11 mouse cellular contexts compared by ENCODE assay signal in the genomic region with DNA sequence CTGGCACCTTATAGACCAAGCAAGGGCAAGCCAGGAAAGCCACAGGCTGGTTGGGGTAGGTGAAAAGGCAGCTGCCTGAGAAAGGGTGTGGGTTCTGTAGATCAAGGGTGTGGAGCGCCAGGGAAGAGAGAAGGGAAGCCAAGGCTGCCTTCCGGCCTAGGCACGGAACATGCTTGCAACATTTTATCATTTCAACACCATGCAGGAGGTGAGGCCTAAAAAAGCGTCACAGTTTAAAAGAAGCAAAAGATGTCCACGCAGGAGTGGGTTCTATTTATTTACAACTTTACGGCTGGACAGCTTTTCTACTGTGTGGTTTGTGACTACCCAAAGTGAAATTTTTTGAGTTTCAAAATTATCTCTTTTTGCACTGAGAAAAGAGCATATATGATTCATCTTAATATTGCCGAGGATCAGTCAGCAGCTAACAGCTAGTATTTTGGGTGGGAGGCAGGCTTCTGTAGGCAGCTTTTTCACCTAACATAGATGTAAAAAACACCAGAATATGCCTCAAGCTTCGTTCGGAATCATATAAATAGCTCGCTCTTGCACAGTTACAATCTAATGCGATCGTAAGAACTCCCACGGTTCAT.
DNase-seq lines count a peak whose midpoint lies in the region; ATAC-seq and TF ChIP-seq lines count a peak whose summit lies in the region.
"Had no signal": no experiment of that assay in that cellular context is flagged by ENCODE, and none has a peak within 500 bp of the region (broad histone marks: within the 10 kb centered on the region; RNA-seq: fewer than 3 reads in every experiment).

No protein-coding gene starts in this region.

- TF ChIP-seq CTCF in forebrain, postnatal 0 days (IDR thresholded peaks at IDR 0.05; ENCODE audit: low read depth) = no peak

- no peaks in the 10 kb centered on the region for H3K4me1 ChIP-seq in forebrain, postnatal 0 days (ENCODE audit: insufficient read depth)
- no peaks in the 10 kb centered on the region for H3K4me1 ChIP-seq in forebrain, embryonic 14.5 days (ENCODE audit: control insufficient read depth, insufficient read depth, low read length)
- H3K4me1 ChIP-seq in kidney, embryonic 16.5 days (ENCODE audit: insufficient read depth, low read length) = 0 out of 2 replicates have a peak, but pooled peaks cover 5% of the 10 kb centered on the region

- WGBS in forebrain, postnatal 0 days = 79% methylated on average over 13 of the region's 13 CpGs
- WGBS in forebrain, embryonic 14.5 days = 87% methylated on average over 13 of the region's 13 CpGs
- WGBS in kidney, embryonic 16.5 days = 82% methylated on average over 13 of the region's 13 CpGs

- no peaks in the 10 kb centered on the region for H3K36me3 ChIP-seq in forebrain, postnatal 0 days (ENCODE audit: insufficient read depth)
- no peaks in the 10 kb centered on the region for H3K36me3 ChIP-seq in forebrain, embryonic 14.5 days (ENCODE audit: control insufficient read depth, insufficient read depth, low read length)
- no peaks in the 10 kb centered on the region for H3K36me3 ChIP-seq in kidney, embryonic 16.5 days (ENCODE audit: insufficient read depth, low read length)

- H3K4me3 ChIP-seq in forebrain, postnatal 0 days (ENCODE audit: low read depth, low read length) = no peak overlapping the region
- no peak overlapping the region for H3K4me3 ChIP-seq in forebrain, embryonic 14.5 days (ENCODE audit: low read depth, low read length)
- H3K4me3 ChIP-seq in kidney, embryonic 16.5 days (ENCODE audit: low read length) = no peak overlapping the region
- H3K4me3 ChIP-seq: megakaryocyte, embryonic 14.5 days had no signal

- no peaks in the 10 kb centered on the region for H3K27me3 ChIP-seq in forebrain, postnatal 0 days (ENCODE audit: insufficient read depth, low read length)
- no peaks in the 10 kb centered on the region for H3K27me3 ChIP-seq in forebrain, embryonic 14.5 days (replicated peaks; ENCODE audit: control insufficient read depth, insufficient read depth, low read length)
- H3K27me3 ChIP-seq in kidney, embryonic 16.5 days (ENCODE audit: insufficient read depth, low read length) = no peaks in the 10 kb centered on the region
- H3K27me3 ChIP-seq: megakaryocyte, embryonic 14.5 days had no signal

- no peak overlapping the region for H3K4me2 ChIP-seq in forebrain, postnatal 0 days (ENCODE audit: low read depth)
- no peak overlapping the region for H3K4me2 ChIP-seq in forebrain, embryonic 14.5 days (ENCODE audit: low read length)
- H3K4me2 ChIP-seq in kidney, embryonic 16.5 days (replicated peaks; ENCODE audit: low read depth, low read length) = no peak overlapping the region

- H3K9ac ChIP-seq in forebrain, postnatal 0 days = no peak overlapping the region
- no peak overlapping the region for H3K9ac ChIP-seq in forebrain, embryonic 14.5 days (ENCODE audit: low read length)
- no peak overlapping the region for H3K9ac ChIP-seq in kidney, embryonic 16.5 days (replicated peaks; ENCODE audit: low read length)

- H3K27ac ChIP-seq in forebrain, postnatal 0 days (ENCODE audit: low read depth, low read length) = no peak overlapping the region
- H3K27ac ChIP-seq in forebrain, embryonic 14.5 days (ENCODE audit: low read depth, low read length) = no peak overlapping the region
- no peak overlapping the region for H3K27ac ChIP-seq in kidney, embryonic 16.5 days (ENCODE audit: low read length)

- DNase-seq in forebrain, postnatal 0 days = peak; percentile 18
- no peak for DNase-seq in forebrain, embryonic 14.5 days (ENCODE audit: low spot score)
- DNase-seq in right cerebral cortex, adult 2 months (ENCODE audit: low spot score in 2 of 2) = peak; percentile 43 to 55
- DNase-seq in right cerebral cortex, postnatal 4 days = no peak
- peak; percentile 23 to 62 for DNase-seq in left cerebral cortex, postnatal 36 days (ENCODE audit: low spot score in 2 of 2)
- peak; percentile 64 to 68 for DNase-seq in thymus, postnatal 10 days (ENCODE audit: low spot score in 2 of 2)
- DNase-seq: kidney, postnatal 4 days had no signal

- intact Hi-C loops in left cerebral cortex, postnatal 36 days (cut with DNase I) = loop anchor here (1.0 to 10.0 kb wide), 3 partner anchors 151 to 410 kb away; partner anchors contain the start of genes Babam2, Fosl2 and Rbks

- H3K9me3 ChIP-seq in forebrain, postnatal 0 days (ENCODE audit: low read length) = no peaks in the 10 kb centered on the region
- H3K9me3 ChIP-seq in forebrain, embryonic 14.5 days (replicated peaks; ENCODE audit: control insufficient read depth, low read length) = no peaks in the 10 kb centered on the region
- no peaks in the 10 kb centered on the region for H3K9me3 ChIP-seq in kidney, embryonic 16.5 days (ENCODE audit: low read length)
- H3K9me3 ChIP-seq: megakaryocyte, embryonic 14.5 days had no signal

- ATAC-seq in forebrain, postnatal 0 days = no peak
- ATAC-seq in forebrain, embryonic 14.5 days = no peak
- no peak for ATAC-seq in kidney, embryonic 16.5 days (ENCODE audit: low FRiP score, low TSS enrichment)
- ATAC-seq in activated CD4-positive, CD25-positive, alpha-beta regulatory T cell, adult 4 months = no peak
- ATAC-seq: forebrain, embryonic 16.5 days had no signal

Comparison
In these comparisons a context has a peak if more than half of its experiments do, and no peak if none do; other contexts are left out.
1. DNase-seq: peak in forebrain, postnatal 0 days (single experiment), right cerebral cortex, adult 2 months (2 of 2), left cerebral cortex, postnatal 36 days (2 of 2) and thymus, postnatal 10 days (2 of 2); none in forebrain, embryonic 14.5 days (single experiment) and right cerebral cortex, postnatal 4 days (single experiment).